Mouse (Mus musculus) liver (tissue): ENCODE results near the gene Gast.
"Not testable (repeated sequence)": the region's sequence is repeated elsewhere in the genome, so short reads cannot be mapped to it uniquely, and the experiment has no call there.

Experiments used
- DNase-seq: peaks from one replicate; pipeline ENCODE4 v3.0.0-alpha.2; 2020; ENCODE audit warnings: mixed read lengths

Gast gene

GRCm38 (mm10) chr11:100320701-100321410 is 13.4 kb upstream of the Gast start:
- DNase-seq, result not testable (repeated sequence)

GRCm38 (mm10) chr11:100321479-100322305 is 12.5 kb upstream of the Gast start:
- DNase-seq, result not testable (repeated sequence)

GRCm38 (mm10) chr11:100322591-100323258 is 11.5 kb upstream of the Gast start:
- no peak for DNase-seq

- DNase-seq, result peak; percentile 65
These were observed 10.6 kb upstream of the Gast start for GRCm38 (mm10) chr11:100323578-100323977.

GRCm38 (mm10) chr11:100325062-100325629 is 9.1 kb upstream of the Gast start:
- no peak for DNase-seq

- DNase-seq, result no peak
These were observed 6.9 kb upstream of the Gast start for GRCm38 (mm10) chr11:100327316-100327715.

GRCm38 (mm10) chr11:100327761-100328160 is 6.4 kb upstream of the Gast start:
- DNase-seq, result no peak

- no peak for DNase-seq
These were observed 4.0 kb upstream of the Gast start for GRCm38 (mm10) chr11:100330235-100330634.

GRCm38 (mm10) chr11:100330816-100331375 is 3.3 kb upstream of the Gast start:
- DNase-seq, result not testable (repeated sequence)

- DNase-seq, result no peak
These were observed 1.3 kb upstream of the Gast start for GRCm38 (mm10) chr11:100332766-100333515.

- no peak for DNase-seq
These were observed 1.5 kb downstream of the Gast start for GRCm38 (mm10) chr11:100335731-100336130.

- DNase-seq, result no peak
These were observed 10.1 kb downstream of the Gast start for GRCm38 (mm10) chr11:100344269-100344668.

- no peak for DNase-seq
These were observed 18.1 kb downstream of the Gast start for GRCm38 (mm10) chr11:100352076-100352857.

- peak; percentile 21 for DNase-seq
These were observed 21.1 kb downstream of the Gast start for GRCm38 (mm10) chr11:100355151-100355951.

- DNase-seq, result peak; percentile 55
These were observed 22.0 kb downstream of the Gast start, which contains the start of gene Hap1 for GRCm38 (mm10) chr11:100355972-100356818. Gene Hap1 (minus strand): TSS chr11:100356128.

GRCm38 (mm10) chr11:100356819-100357211 is 22.6 kb downstream of the Gast start:
- no peak for DNase-seq

GRCm38 (mm10) chr11:100357408-100357807 is 23.2 kb downstream of the Gast start:
- DNase-seq, result no peak

- no peak for DNase-seq
These were observed 26.0 kb downstream of the Gast start for GRCm38 (mm10) chr11:100360175-100360574.

- DNase-seq, result not testable (repeated sequence)
These were observed 26.9 kb downstream of the Gast start for GRCm38 (mm10) chr11:100361059-100361458.
